Mouse (Mus musculus) kidney, adult 2 months (tissue): ENCODE measurements around the gene Gon7.

Experiments
- CTCF ChIP-seq: fragments of 200-500 bp; conservative IDR thresholded peaks from 2 replicates; pipeline ENCODE4 v1.5.1; 2011; ENCODE audit warnings: low read depth, mild to moderate bottlenecking, control low read depth, low read length, moderate library complexity, mixed read lengths; ENCODE audit not compliant: insufficient read depth, insufficient read length
- POLR2A ChIP-seq: fragments of 200-500 bp; IDR thresholded peaks from one replicate; pipeline ENCODE4 v1.6.1; 2011; ENCODE audit warnings: low read depth, low read length, control low read depth

GRCm38 (mm10) chr12:102769000-102769399 lies 11.4 kb upstream of the Gon7 start:
- TF ChIP-seq POLR2A: no peak
- TF ChIP-seq CTCF: peak; percentile 54
